Mouse (Mus musculus): Measurements from ENCODE around the gene Slco2a1.

DNA sequence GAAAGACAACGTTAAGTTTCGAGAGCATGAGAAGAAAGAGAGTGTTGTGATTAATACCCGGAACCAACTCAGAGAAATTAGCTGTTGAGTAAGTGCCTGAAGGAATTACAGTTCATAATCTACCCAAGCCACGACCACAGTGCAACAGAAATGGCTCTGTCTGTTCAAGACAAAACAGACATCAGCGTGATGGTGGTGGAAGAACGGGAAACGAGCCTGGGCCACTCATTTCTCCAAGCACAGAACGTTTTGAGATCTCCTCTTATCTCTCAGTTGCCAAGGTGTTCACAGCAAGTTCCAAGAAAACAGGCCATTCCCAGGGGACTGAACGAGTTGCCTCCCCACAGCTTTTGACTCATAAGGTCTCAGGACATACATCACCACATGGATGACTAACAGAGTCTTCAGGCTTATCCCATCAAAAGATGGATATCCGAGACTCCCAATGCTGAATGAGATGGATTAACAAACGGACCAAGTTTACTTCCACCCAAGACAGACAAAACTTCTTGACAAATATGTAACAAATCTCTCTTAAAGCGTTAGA is 42.0 kb upstream of the Slco2a1 start:
- TF ChIP-seq POLR2A (IDR thresholded peaks at IDR 0.05; ENCODE audit: borderline replicate concordance, low read depth, low read length) (no peak), CTCF (IDR thresholded peaks at IDR 0.05; ENCODE audit: low read depth, low read length) (no peak)
